Mouse (Mus musculus): ENCODE results near the gene Trpm3.

DNA sequence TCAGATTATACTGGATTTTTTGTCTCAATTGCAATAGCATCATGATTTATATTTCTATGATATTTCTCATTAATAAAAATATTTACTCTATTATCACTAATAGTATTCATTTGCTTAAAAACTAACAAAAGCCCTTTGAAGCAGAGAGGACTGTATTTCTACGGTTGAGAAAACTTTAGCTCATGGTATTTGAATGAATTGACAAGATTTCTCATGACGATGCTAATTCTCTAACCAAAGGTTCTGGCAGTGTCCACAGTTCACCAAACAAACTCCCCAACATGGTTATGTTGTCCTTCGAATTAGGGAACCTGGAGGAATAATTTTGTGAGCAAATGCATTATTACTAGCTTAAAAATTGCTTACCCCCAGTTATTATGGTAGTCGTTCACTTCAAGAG, 526.6 kb downstream of the Trpm3 start:
- TF ChIP-seq GATA1 (IDR thresholded peaks at IDR 0.05; ENCODE audit: borderline replicate concordance, low read length) (no peak), FLI1 (IDR thresholded peaks at IDR 0.05; ENCODE audit: low read length) (no peak)
